Mouse (Mus musculus) left cerebral cortex, postnatal 36 days (tissue): Measurements from ENCODE around the gene Armcx6. TPM values are rescaled to one million over a fixed set of nuclear protein-coding genes. Genes with fewer than 3 reads are reported as not detected.

Experiments
- microRNA-seq: library from miRNA; unstranded; fragments of <30 nt; microRNA quantifications from one replicate; pipeline ENCODE4 v1.2.0, GENCODE M21; 2022
- total RNA-seq, 2 experiments: library from RNA; stranded (reverse); gene quantifications; 2 replicates each; pipeline ENCODE4 v1.2.3; 2021

Gene Armcx6
- total RNA-seq, 2 experiments from 2014 or later: 4.3 to 5.4 TPM

Small RNAs within 50 kb of the gene (microRNA-seq; reads per million reads assigned to microRNA genes)
- not detected for gene Mir7093

Other genes with a start within 250 kb of the Armcx6 start
- 10 to 100 TPM; 16.6 to 18.4 TPM for gene Timm8a1, start 209.6 kb downstream of the Armcx6 start, total RNA-seq
- 1 to 10 TPM; 1.1 TPM for gene Btk, start 167.8 kb downstream of the Armcx6 start, total RNA-seq
- gene Rpl36a, start 165.8 kb downstream of the Armcx6 start, total RNA-seq: 100 to 1,000 TPM; 102 to 120 TPM
- gene Gla, start 150.3 kb downstream of the Armcx6 start, total RNA-seq: 10 to 100 TPM; 11.0 TPM
- 100 to 1,000 TPM; 154 to 156 TPM for gene Hnrnph2, start 150.2 kb downstream of the Armcx6 start, total RNA-seq
- gene Armcx4, start 64.9 kb downstream of the Armcx6 start, total RNA-seq: 10 to 100 TPM; 36.3 to 36.4 TPM
- gene Armcx1, start 33.5 kb downstream of the Armcx6 start, total RNA-seq: 10 to 100 TPM; 60.3 to 74.8 TPM
- gene Armcx3, start 5.2 kb upstream of the Armcx6 start, total RNA-seq: 10 to 100 TPM; 69.0 to 80.1 TPM
- gene Armcx2, start 57.8 kb upstream of the Armcx6 start, total RNA-seq: 10 to 100 TPM; 79.1 to 79.8 TPM
- gene Nxf2, start 213.3 kb upstream of the Armcx6 start, total RNA-seq: not detected